Mouse (Mus musculus): ENCODE results near the gene Vmn1r95. TPM values are rescaled to one million over a fixed set of nuclear protein-coding genes. Genes with fewer than 3 reads are reported as not detected.
"Not testable (repeated sequence)": the region's sequence is repeated elsewhere in the genome, so short reads cannot be mapped to it uniquely, and the experiment has no call there.

The Vmn1r95 gene
- polyA plus RNA-seq (2015; fragmentation: Nextera tagmentation; extraction: Ambion mirVana), result not detected in 2 replicates

DNA sequence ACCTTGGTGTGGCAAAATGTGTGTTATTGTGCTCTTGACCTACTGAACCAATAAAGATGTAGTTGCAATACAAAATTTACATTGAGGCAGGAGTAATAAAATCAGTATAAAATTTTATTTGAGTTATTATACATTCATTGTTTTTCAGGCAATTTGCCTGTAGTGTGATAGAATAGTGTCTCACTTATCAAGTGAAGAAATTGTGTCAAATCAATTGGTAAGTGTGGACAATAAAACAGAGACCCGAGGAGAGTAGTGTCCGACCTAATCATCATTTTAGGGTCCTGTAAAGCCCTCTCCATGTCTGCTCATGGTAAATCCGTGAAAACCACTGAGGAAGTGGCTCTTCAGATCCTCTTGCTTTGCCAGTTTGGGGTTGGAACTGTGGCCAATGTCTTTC lies at the start of gene Vmn1r95:
Vmn1r95 (plus strand) TSS at position 301 of the 400 bp plus-strand sequence.
- H3K4me2 ChIP-seq (replicated peaks); H3K4me1 ChIP-seq (replicated peaks); H3K9ac ChIP-seq (replicated peaks); H3K9me3 ChIP-seq; H3K27ac ChIP-seq; H3K4me3 ChIP-seq (replicated peaks); ATAC-seq; H3K27me3 ChIP-seq; H3K36me3 ChIP-seq: not testable (repeated sequence)
- WGBS, result no CpG with 5 or more reads among the region's 3 CpGs

GRCm38 (mm10) chr7:20168277-20168676 lies 25.2 kb upstream of the Vmn1r95 start, which contains the start of gene Vmn1r94:
Vmn1r94 (minus strand) TSS chr7:20168377.
- not testable (repeated sequence) for ATAC-seq; H3K4me3 ChIP-seq (replicated peaks); H3K4me1 ChIP-seq (replicated peaks); H3K36me3 ChIP-seq; H3K4me2 ChIP-seq (replicated peaks); H3K9me3 ChIP-seq; H3K9ac ChIP-seq (replicated peaks); H3K27ac ChIP-seq; H3K27me3 ChIP-seq
- no CpG with 5 or more reads among the region's 3 CpGs for WGBS

GRCm38 (mm10) chr7:20205507-20205906 lies 12.0 kb downstream of the Vmn1r95 start, which contains the start of gene Gm6164:
Gm6164 (minus strand) TSS chr7:20205607.
- H3K4me1 ChIP-seq (replicated peaks); H3K27me3 ChIP-seq; ATAC-seq; H3K9ac ChIP-seq (replicated peaks); H3K4me3 ChIP-seq (replicated peaks); H3K36me3 ChIP-seq; H3K27ac ChIP-seq; H3K9me3 ChIP-seq; H3K4me2 ChIP-seq (replicated peaks): not testable (repeated sequence)
- WGBS, result no CpG with 5 or more reads among the region's 2 CpGs

GRCm38 (mm10) chr7:20233728-20234127 lies 40.2 kb downstream of the Vmn1r95 start, which contains the start of gene Gm4498:
Gm4498 (minus strand) TSS chr7:20233828.
- not testable (repeated sequence) for ATAC-seq; H3K4me1 ChIP-seq (replicated peaks); H3K27ac ChIP-seq; H3K9ac ChIP-seq (replicated peaks); H3K27me3 ChIP-seq; H3K36me3 ChIP-seq; H3K4me2 ChIP-seq (replicated peaks); H3K4me3 ChIP-seq (replicated peaks); H3K9me3 ChIP-seq
- WGBS, result no CpG with 5 or more reads among the region's 2 CpGs

Other genes starting within 250 kb of the Vmn1r95 start
- not detected in 2 replicates for gene Igsf23, start 243.0 kb upstream of the Vmn1r95 start, polyA plus RNA-seq (2015; fragmentation: Nextera tagmentation; extraction: Ambion mirVana)
- gene Ceacam20, start 228.3 kb upstream of the Vmn1r95 start, polyA plus RNA-seq (2015; fragmentation: Nextera tagmentation; extraction: Ambion mirVana), result not detected in 2 replicates
- gene Nlrp9b, start 202.2 kb upstream of the Vmn1r95 start, polyA plus RNA-seq (2015; fragmentation: Nextera tagmentation; extraction: Ambion mirVana), result not detected in 2 replicates
- gene Vmn1r91, start 94.0 kb upstream of the Vmn1r95 start, polyA plus RNA-seq (2015; fragmentation: Nextera tagmentation; extraction: Ambion mirVana), result not detected in 2 replicates
- gene Gm16442, start 71.1 kb upstream of the Vmn1r95 start, polyA plus RNA-seq (2015; fragmentation: Nextera tagmentation; extraction: Ambion mirVana), result not detected in 2 replicates
- gene Vmn1r93, start 54.6 kb upstream of the Vmn1r95 start, polyA plus RNA-seq (2015; fragmentation: Nextera tagmentation; extraction: Ambion mirVana), result not detected in 2 replicates
- not detected in 2 replicates for gene Vmn1r94, start 25.3 kb upstream of the Vmn1r95 start, polyA plus RNA-seq (2015; fragmentation: Nextera tagmentation; extraction: Ambion mirVana)
- not detected in 2 replicates for gene Gm6164, start 11.9 kb downstream of the Vmn1r95 start, polyA plus RNA-seq (2015; fragmentation: Nextera tagmentation; extraction: Ambion mirVana)
- not detected in 2 replicates for gene Gm4498, start 40.1 kb downstream of the Vmn1r95 start, polyA plus RNA-seq (2015; fragmentation: Nextera tagmentation; extraction: Ambion mirVana)
- not detected in 2 replicates for gene Gm5890, start 69.1 kb downstream of the Vmn1r95 start, polyA plus RNA-seq (2015; fragmentation: Nextera tagmentation; extraction: Ambion mirVana)
- not detected in 2 replicates for gene Gm4133, start 140.4 kb downstream of the Vmn1r95 start, polyA plus RNA-seq (2015; fragmentation: Nextera tagmentation; extraction: Ambion mirVana)
- gene Gm5728, start 181.7 kb downstream of the Vmn1r95 start, polyA plus RNA-seq (2015; fragmentation: Nextera tagmentation; extraction: Ambion mirVana), result not detected in 2 replicates
- gene Vmn1r100, start 224.2 kb downstream of the Vmn1r95 start, polyA plus RNA-seq (2015; fragmentation: Nextera tagmentation; extraction: Ambion mirVana), result not detected in 2 replicates
- not detected in 2 replicates for gene Vmn1r101, start 248.9 kb downstream of the Vmn1r95 start, polyA plus RNA-seq (2015; fragmentation: Nextera tagmentation; extraction: Ambion mirVana)

All from midbrain, embryonic 13.5 days (tissue).